Mouse (Mus musculus) liver, embryonic 14.5 days (tissue): Measurements from ENCODE around the gene Denr. TPM values are rescaled to one million over a fixed set of nuclear protein-coding genes. Genes with fewer than 3 reads are reported as not detected.

Experiments
- ATAC-seq: fragments of 200-750 bp; cut with Nextera tagmentation; 2 replicates; pipeline ENCODE4 v1.8.0; 2017; ENCODE audit warnings: moderate number of reproducible peaks, mild to moderate bottlenecking, moderate library complexity; ENCODE audit not compliant: insufficient read depth
- DNase-seq, 3 experiments: peaks; one replicate each; pipeline ENCODE4 v3.0.0-alpha.2; 2012 to 2013; ENCODE audit warnings: low read depth in 3 of 3, low spot score in 3 of 3
- H3K27ac ChIP-seq: fragments of 300-500 bp; sonication (generic); 2 replicates; pipeline ENCODE4 v1.5.1; 2014; ENCODE audit warnings: moderate library complexity, mild to moderate bottlenecking, control low read depth, inconsistent platforms
- H3K27me3 ChIP-seq: fragments of 300-500 bp; sonication (generic); 2 replicates; pipeline ENCODE4 v1.6.1; 2014; ENCODE audit warnings: mild to moderate bottlenecking, low read length, moderate library complexity; ENCODE audit not compliant: control insufficient read depth, insufficient read depth
- H3K36me3 ChIP-seq: fragments of 300-500 bp; sonication (generic); replicated peaks from 2 replicates; pipeline ENCODE4 v1.6.1; 2014; ENCODE audit warnings: low read depth; ENCODE audit not compliant: control insufficient read depth, insufficient read depth
- H3K4me1 ChIP-seq, 2 experiments: fragments of 200-500 bp in 1 of 2; fragments of 300-500 bp in 1 of 2; sonication (generic) in 1 of 2; replicated peaks; 2 replicates each; pipeline ENCODE4 v1.6.1; 2012 to 2014; ENCODE audit warnings: antibody characterized with exemption in 1 of 2, inconsistent platforms in 1 of 2, low read length in 1 of 2; ENCODE audit not compliant: control insufficient read depth in 2 of 2, insufficient read depth in 2 of 2
- H3K4me2 ChIP-seq: fragments of 300-500 bp; sonication (generic); 2 replicates; pipeline ENCODE4 v1.6.1; 2014; ENCODE audit warnings: low read depth, mild to moderate bottlenecking, control low read depth, moderate library complexity
- H3K4me3 ChIP-seq, 2 experiments: fragments of 200-500 bp in 1 of 2; fragments of 300-500 bp in 1 of 2; sonication (generic) in 1 of 2; 2 replicates each; pipeline ENCODE4 v1.5.1; 2012 to 2014; ENCODE audit warnings: low read depth in 2 of 2, low read length in 2 of 2, mild to moderate bottlenecking in 2 of 2, control low read depth in 1 of 2, inconsistent platforms in 1 of 2, moderate library complexity in 1 of 2; ENCODE audit not compliant: insufficient read depth in 1 of 2
- H3K9ac ChIP-seq: fragments of 300-500 bp; sonication (generic); replicated peaks from 2 replicates; pipeline ENCODE4 v1.6.1; 2014; ENCODE audit warnings: mild to moderate bottlenecking, control low read depth, moderate library complexity
- H3K9me3 ChIP-seq: fragments of 300-500 bp; sonication (generic); 2 replicates; pipeline ENCODE4 v1.6.1; 2016; ENCODE audit warnings: low read length, mixed read lengths; ENCODE audit not compliant: control insufficient read depth
- CTCF ChIP-seq: IDR thresholded peaks from 2 replicates; pipeline ENCODE4 v1.5.1; 2016; ENCODE audit warnings: antibody characterized with exemption, low read depth, control low read depth
- EP300 ChIP-seq: IDR thresholded peaks from 2 replicates; pipeline ENCODE4 v1.6.1; 2016; ENCODE audit warnings: antibody characterized with exemption, low read depth
- WGBS: fragments of 180-500 bp; shearing (Covaris S2); extraction: QIAGEN DNeasy Blood & Tissue Kit; methylation state at CpG from one replicate; pipeline ENCODE4 v1.1.7; 2014; ENCODE audit not compliant: insufficient replicate concordance; 5-methylcytosine and 5-hydroxymethylcytosine counted together
- polyA plus RNA-seq, 2 experiments: library from polyadenylated mRNA; depleted of rRNA in 1 of 2; stranded (reverse) in 1 of 2; unstranded in 1 of 2; fragments of >200 nt; fragmentation: Nextera tagmentation in 1 of 2; extraction: Ambion mirVana in 1 of 2; gene quantifications; 2 replicates each; pipeline versions ENCODE4 v1.2.1 to v1.2.3; 2012 to 2014

Denr gene
- polyA plus RNA-seq, 2 experiments, result 17.5 to 43.0 TPM

DNA sequence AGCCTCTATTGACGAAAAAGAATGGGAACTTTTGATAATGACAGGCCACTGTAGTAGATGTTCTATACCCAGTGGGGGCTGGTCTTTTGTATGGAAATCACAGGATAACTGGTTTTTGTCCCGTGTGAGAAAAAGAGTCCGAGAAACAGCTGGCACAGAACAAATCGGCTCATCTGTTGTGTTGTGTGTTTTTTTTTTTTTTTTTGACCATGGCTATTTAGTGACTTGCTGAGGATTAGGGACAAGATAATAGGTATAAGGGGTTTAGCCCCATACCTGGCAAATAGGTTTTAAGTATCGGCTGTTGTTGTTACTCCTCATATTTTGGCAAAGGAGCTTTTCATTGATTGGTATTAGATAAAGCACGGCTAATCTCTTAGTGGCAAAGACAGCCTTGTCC lies 65.5 kb downstream of the Denr start:
- DNase-seq (no peak), ATAC-seq (no peak)
- Histone ChIP-seq H3K4me2 (no peak overlapping the region), H3K36me3 (no peaks in the 10 kb centered on the region), H3K27ac (no peak overlapping the region), H3K9me3 (no peaks in the 10 kb centered on the region), H3K9ac (no peak overlapping the region), H3K4me1 (peaks cover 0 to 7% of the 10 kb centered on the region in 2 experiments; a peak in 3 of 4 replicates), H3K4me3 (no peak overlapping the region), H3K27me3 (peaks cover 3% of the 10 kb centered on the region)
- 62% methylated on average over 6 of the region's 6 CpGs for WGBS
- no peak for TF ChIP-seq EP300
- TF ChIP-seq CTCF, result no peak

DNA sequence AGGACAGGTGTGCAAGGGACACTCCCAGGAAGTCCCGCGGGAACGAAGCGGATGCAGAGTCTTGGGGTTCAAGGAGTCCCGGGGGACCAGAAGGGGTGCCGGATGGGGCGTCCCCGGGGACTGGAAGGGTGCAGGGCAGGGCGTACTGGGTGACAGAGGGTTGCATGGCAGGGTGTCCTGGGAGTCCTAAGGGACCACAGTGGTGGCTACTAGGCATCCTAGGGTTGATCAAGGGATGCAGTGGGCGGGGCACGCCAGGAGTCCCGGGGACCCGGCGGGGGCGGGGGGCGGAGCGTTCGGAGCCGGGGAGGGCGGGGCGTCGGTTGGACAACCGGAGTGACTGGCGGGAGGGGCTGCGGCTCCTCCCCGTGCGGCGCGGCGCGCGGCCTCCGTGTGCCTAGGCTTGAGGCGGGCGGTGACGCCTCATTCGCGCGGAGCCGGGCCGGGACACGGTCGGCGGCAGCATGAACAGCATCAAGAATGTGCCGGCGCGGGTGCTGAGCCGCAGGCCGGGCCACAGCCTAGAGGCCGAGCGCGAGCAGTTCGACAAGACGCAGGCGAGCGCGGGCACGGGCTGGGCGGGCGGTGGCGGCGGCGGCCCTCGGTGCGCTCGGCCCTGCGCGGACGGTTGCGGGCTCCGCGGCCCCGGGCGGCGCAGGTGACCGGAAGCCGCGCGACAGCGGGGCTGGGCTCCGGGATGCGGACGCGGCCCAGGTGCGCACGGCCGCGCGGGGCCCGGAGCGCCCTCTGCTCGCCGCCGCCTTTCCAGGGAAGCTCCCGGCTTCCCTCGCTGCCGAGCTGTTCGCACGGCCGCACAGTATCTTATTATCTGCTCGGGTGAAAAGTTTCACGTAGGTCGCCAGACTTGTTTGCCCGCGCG lies 66.6 kb downstream of the Denr start, which contains the start of gene Hip1r:
TSS of gene Hip1r (plus strand) at position 330 of the 880 bp plus-strand sequence.
- H3K36me3 ChIP-seq, result no peaks in the 10 kb centered on the region
- peak within 1 kb of the TSS; percentile 67 for H3K9ac ChIP-seq
- ATAC-seq (peak; percentile 86), DNase-seq (peak; percentile 49 to 52 (median 50))
- H3K4me1 ChIP-seq, result peaks cover 0 to 5% of the 10 kb centered on the region in 2 experiments; a peak in 3 of 4 replicates
- WGBS, result under 1% methylated on average over 103 of the region's 106 CpGs
- no peak within 1 kb of the TSS; the same call in 1 of the 2 replicates for H3K27ac ChIP-seq
- H3K27me3 ChIP-seq, result peaks cover 3% of the 10 kb centered on the region
- peak within 1 kb of the TSS; percentile 97 for H3K4me2 ChIP-seq
- no peaks in the 10 kb centered on the region for H3K9me3 ChIP-seq
- H3K4me3 ChIP-seq, result peak within 1 kb of the TSS; percentile 54 to 79
- TF ChIP-seq EP300, result no peak
- TF ChIP-seq CTCF, result no peak

- Histone ChIP-seq H3K9me3 (no peaks in the 10 kb centered on the region), H3K9ac (peak overlapping the region; percentile 67), H3K27me3 (peaks cover 3% of the 10 kb centered on the region), H3K36me3 (no peaks in the 10 kb centered on the region), H3K4me2 (peak overlapping the region; percentile 97), H3K4me1 (peaks cover 0 to 5% of the 10 kb centered on the region in 2 experiments; a peak in 2 of 4 replicates), H3K27ac (no peak overlapping the region), H3K4me3 (peak overlapping the region; percentile 54 to 79)
- ATAC-seq (no peak), DNase-seq (no peak)
- under 1% methylated on average over 14 of the region's 14 CpGs for WGBS
- TF ChIP-seq EP300, result no peak
- TF ChIP-seq CTCF, result no peak
Observed at GRCm38 (mm10) chr5:123974179-123974485, 67.2 kb downstream of the Denr start.

- H3K4me1 ChIP-seq, result peaks cover 0 to 5% of the 10 kb centered on the region in 2 experiments; a peak in 2 of 4 replicates
Observed at GRCm38 (mm10) chr5:123974616-123975111, 67.7 kb downstream of the Denr start.

DNA sequence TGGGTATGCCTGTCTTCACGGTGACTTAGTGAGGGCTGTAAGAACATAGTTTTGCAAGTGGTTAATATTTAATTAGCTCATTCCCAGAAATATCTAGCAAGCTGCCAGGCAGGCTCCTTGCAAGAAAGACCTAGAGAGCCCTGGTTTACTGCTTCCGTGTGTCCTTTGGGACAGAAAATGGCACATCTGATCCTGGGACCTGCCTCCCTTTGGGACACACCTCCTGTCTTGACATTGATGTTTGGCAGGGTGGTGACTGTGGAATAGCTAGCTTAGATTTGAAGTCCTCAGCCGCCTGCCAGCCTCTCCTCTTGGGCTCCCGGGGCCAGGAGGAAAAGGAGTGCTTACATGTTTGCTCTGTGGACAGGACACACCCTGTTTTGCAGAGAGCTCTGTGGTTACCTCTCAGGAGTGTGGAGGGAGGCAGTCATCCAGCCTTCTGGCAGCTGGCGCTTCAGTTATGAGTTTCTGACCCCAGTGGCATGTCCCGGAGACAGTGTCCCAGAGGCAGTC lies 68.7 kb downstream of the Denr start:
- no peak overlapping the region for H3K27ac ChIP-seq
- peak overlapping the region; percentile 97 for H3K4me2 ChIP-seq
- TF ChIP-seq CTCF, result no peak
- no peak for TF ChIP-seq EP300
- H3K4me3 ChIP-seq, result peak overlapping the region; percentile 24 to 79; a peak in 3 of 4 replicates
- WGBS, result 40% methylated on average over 6 of the region's 6 CpGs
- DNase-seq (no peak), ATAC-seq (no peak)
- peaks cover 0 to 5% of the 10 kb centered on the region in 2 experiments; a peak in 2 of 4 replicates for H3K4me1 ChIP-seq
- peaks cover 3% of the 10 kb centered on the region for H3K27me3 ChIP-seq
- H3K9me3 ChIP-seq, result no peaks in the 10 kb centered on the region
- H3K9ac ChIP-seq, result no peak overlapping the region
- no peaks in the 10 kb centered on the region for H3K36me3 ChIP-seq

More at GRCm38 (mm10) chr5:123974616-123975111, 67.7 kb downstream of the Denr start:
- no peaks in the 10 kb centered on the region for H3K36me3 ChIP-seq
- no peak for TF ChIP-seq CTCF
- TF ChIP-seq EP300, result no peak
- peak overlapping the region; percentile 18 to 79 for H3K4me3 ChIP-seq
- no peak for DNase-seq
- no peaks in the 10 kb centered on the region for H3K9me3 ChIP-seq
- no peak for ATAC-seq
- H3K4me2 ChIP-seq, result peak overlapping the region; percentile 97
- H3K27ac ChIP-seq, result no peak overlapping the region
- H3K9ac ChIP-seq, result peak overlapping the region; percentile 67
- 30% methylated on average over 11 of the region's 11 CpGs for WGBS
- peaks cover 3% of the 10 kb centered on the region for H3K27me3 ChIP-seq
